Mouse (Mus musculus) hematopoietic stem cell, adult 5-6 weeks (primary cell): ENCODE measurements at regions not wholly inside any gene's neighbourhood (a gene's known extent, or its start where the extent isn't known, plus 50 kb on each side); places are given as distances from the start of the nearest gene placed in this dataset.

Experiments
- ATAC-seq, 2 experiments: fragments of 125-278 bp in 1 of 2; replicated peaks in 1 of 2; 2 replicates each; pipeline ENCODE4 v1.8.0; 2016 to 2017; ENCODE audit warnings: inconsistent platforms in 2 of 2, mild to moderate bottlenecking in 2 of 2, moderate number of reproducible peaks in 2 of 2, low read depth in 1 of 2, moderate TSS enrichment in 1 of 2; ENCODE audit not compliant: low FRiP score in 2 of 2, poor library complexity in 2 of 2, severe bottlenecking in 2 of 2, insufficient read depth in 1 of 2, low TSS enrichment in 1 of 2

DNA sequence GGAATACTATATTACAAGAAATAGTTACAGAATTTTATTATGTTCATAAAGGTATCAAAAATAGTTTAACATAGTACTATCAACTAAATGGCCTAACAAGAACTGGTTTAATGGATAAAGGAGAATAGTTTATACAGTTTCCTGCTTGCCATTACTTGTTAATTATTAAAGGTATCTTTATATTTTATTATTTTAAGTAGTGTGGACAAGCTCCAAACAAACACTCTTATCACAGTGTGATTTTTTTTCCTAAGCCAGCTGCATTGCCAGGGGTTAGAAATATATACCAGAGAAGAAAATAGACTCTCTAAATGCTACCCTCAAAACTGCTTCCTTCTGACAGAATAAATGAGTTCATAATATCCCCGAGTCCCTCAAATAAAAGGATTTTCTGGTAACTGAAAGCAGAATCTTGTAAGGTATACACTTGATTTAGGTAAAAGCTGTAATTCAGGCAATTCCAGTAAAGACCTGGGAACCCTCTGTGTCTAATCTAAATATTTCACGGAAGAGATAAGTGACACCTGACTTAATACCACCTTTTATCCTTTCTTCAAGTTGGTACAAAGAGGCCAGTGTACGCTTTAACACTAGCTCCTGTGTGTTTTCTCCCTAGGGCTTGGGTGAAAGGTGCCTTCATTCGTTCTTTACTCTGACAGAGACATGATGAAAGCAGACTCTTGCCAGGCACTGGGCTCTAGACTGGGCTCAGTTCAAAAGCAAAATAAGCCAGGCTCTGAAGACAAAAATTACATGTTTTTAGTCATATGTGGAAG, 76.5 kb upstream of the Ccser1 start:
- no peak for ATAC-seq

DNA sequence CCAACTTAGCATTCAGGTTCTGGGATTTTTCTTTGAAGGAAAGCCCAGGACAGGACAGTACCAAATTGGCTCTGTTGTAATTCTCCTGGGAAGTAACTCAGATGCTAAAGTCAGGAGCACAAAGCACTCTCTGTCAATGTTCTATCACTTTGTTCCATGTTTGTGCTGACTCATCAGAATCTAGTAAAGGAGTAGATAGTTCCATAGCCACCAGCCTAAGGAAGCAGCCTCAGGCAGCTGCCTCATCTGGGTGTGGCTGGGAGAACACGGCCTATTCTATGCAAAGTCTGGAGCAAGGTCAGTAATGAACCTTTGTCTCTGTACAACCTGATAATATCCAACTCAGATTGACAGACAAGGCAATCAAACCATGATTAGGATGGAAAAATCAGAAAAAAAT, 64.9 kb upstream of the Ccser1 start:
- no peak for ATAC-seq

DNA sequence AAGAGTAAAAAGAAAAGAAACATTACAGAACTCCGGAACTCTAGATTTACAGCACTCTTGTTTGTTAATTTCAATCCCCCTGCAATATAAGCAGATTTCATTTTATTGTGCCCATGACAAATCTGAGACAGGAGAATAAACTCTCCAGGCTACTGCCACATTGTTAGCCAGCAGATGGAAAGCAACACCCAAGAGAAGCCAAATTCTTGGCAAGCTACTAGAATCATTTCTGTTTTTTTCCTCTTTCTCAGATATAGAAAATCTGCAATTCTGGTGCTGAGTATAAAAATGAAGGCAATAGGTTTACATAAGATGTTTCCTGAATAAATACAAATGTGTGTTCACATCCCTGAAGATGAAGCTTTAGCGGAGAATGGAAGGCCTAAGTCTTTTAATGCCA, 60.5 kb upstream of the Ccser1 start:
- no peak for ATAC-seq

DNA sequence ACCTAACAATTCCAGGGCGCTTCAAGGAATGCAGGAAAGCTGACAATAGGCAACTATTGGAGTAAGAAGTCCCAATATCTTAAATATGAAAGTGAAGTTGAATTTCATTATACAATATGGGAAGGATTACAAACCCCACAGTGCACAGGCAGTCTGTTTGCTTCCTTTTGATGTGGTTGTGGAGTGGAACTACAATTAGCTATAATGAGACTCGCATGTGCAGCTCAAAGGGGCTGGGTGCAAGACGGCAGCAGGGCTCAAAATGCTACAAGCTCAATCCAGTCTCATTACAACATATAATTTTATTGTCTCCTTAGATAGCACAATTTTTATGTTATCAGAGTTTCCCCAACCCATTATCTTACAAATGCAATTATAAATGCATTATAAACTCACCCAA, 54.7 kb upstream of the Ccser1 start:
- ATAC-seq, result no peak

DNA sequence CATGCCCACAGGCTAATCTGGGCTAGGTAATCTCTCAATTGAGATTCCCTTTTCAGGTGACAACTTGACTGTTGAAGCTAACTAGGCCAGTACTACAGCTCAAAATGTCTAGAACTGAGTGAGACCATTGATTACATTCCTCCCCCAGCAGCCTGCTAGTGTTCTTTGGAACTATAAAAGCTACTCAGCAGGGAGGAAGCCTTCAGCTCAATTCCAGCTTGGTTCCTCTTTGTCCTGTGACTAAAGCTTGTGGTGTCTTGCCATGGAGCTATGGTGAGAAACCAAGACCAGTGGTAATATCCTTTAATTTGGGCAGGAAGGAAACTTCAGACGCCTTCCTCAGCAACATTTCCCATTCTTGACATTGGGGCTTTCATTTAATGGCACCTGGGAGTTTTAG, 52.9 kb upstream of the Ccser1 start:
- peak; percentile 60 to 62; a peak in 2 of 4 replicates for ATAC-seq

DNA sequence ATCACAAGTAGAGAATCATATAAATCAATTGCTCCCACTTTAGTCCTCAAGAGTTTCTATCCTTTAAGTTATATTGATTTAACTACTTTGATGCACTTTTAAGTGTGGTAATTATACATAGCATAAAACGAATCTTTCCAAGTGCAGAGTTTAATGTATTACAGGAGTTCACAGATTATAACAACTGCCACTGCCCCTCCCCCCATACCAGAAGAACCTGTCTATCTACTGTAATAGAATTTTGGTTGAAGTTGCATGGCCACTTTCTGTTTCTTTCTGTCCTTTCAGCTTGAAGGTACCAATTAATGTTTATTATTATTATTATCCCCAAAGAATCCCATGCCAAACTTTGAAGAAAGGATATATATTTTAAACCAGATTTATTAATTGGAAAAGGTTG, 51.9 kb upstream of the Ccser1 start:
- ATAC-seq, result no peak
